17 mouse cellular contexts compared by ENCODE assay signal in genomic region chr8:125327006-125327405, GRCm38 (mm10).
DNase-seq lines count a peak whose midpoint lies in the region; ATAC-seq lines count a peak whose summit lies in the region.
"Had no signal": no experiment of that assay in that cellular context is flagged by ENCODE, and none has a peak within 500 bp of the region (broad histone marks: within the 10 kb centered on the region; RNA-seq: fewer than 3 reads in every experiment).

No protein-coding gene starts in this region.

- WGBS in heart, embryonic 13.5 days: 55% methylated on average over 6 of the region's 6 CpGs

- no peaks in the 10 kb centered on the region for H3K9me3 ChIP-seq in heart, embryonic 13.5 days
- H3K9me3 ChIP-seq: embryonic facial prominence, embryonic 12.5 days; hindbrain, embryonic 13.5 days; intestine, embryonic 15.5 days; limb, embryonic 15.5 days had no signal

- peak overlapping the region; percentile 93 for H3K27ac ChIP-seq in heart, embryonic 13.5 days (replicated peaks)
- H3K27ac ChIP-seq: embryonic facial prominence, embryonic 12.5 days; hindbrain, embryonic 13.5 days; intestine, embryonic 15.5 days; limb, embryonic 15.5 days had no signal

- H3K4me1 ChIP-seq in heart, embryonic 13.5 days: peaks cover 77% of the 10 kb centered on the region
- H3K4me1 ChIP-seq: intestine, embryonic 15.5 days had no signal

- no peaks in the 10 kb centered on the region for H3K27me3 ChIP-seq in heart, embryonic 13.5 days (replicated peaks)
- H3K27me3 ChIP-seq: intestine, embryonic 15.5 days; limb, embryonic 15.5 days had no signal

- H3K4me2 ChIP-seq in heart, embryonic 13.5 days: peak overlapping the region; percentile 56; the same call in 1 of the 2 replicates
- H3K4me2 ChIP-seq: embryonic facial prominence, embryonic 12.5 days; hindbrain, embryonic 13.5 days; intestine, embryonic 15.5 days; limb, embryonic 15.5 days had no signal

- no peaks in the 10 kb centered on the region for H3K36me3 ChIP-seq in heart, embryonic 13.5 days
- H3K36me3 ChIP-seq: embryonic facial prominence, embryonic 12.5 days; G1E; hindbrain, embryonic 13.5 days; intestine, embryonic 15.5 days; limb, embryonic 15.5 days had no signal

- H3K4me3 ChIP-seq in heart, embryonic 13.5 days: no peak overlapping the region
- H3K4me3 ChIP-seq: embryonic facial prominence, embryonic 12.5 days; hindbrain, embryonic 13.5 days; intestine, embryonic 15.5 days; limb, embryonic 15.5 days had no signal

- ATAC-seq in heart, embryonic 13.5 days (ENCODE audit: extremely low read depth, insufficient number of reproducible peaks, low FRiP score, low TSS enrichment): no peak
- ATAC-seq: intestine, embryonic 15.5 days; midbrain, embryonic 16.5 days had no signal

- intact Hi-C loops in left cerebral cortex, postnatal 4 days (cut with DNase I): no loop called here

- H3K9ac ChIP-seq in heart, embryonic 13.5 days: peak overlapping the region; percentile 59
- H3K9ac ChIP-seq: embryonic facial prominence, embryonic 12.5 days; hindbrain, embryonic 13.5 days; intestine, embryonic 15.5 days; limb, embryonic 15.5 days had no signal

- DNase-seq in heart, adult 18-20 months: peak; percentile 33 to 49
- DNase-seq in heart, postnatal 4 days: no peak
- DNase-seq in spleen, postnatal 36 days (ENCODE audit: low spot score in 2 of 2): peak; percentile 4 to 13
- no peak for DNase-seq in spleen, postnatal 10 days (ENCODE audit: low spot score in 2 of 2)
- no peak for DNase-seq in MN1 (ENCODE audit: low spot score)
- no peak for DNase-seq in left cerebral cortex, postnatal 4 days
- DNase-seq: cerebellum, adult 11 months; cerebellum, postnatal 36 days; gastrocnemius, postnatal 36 days; lung, adult 2 months had no signal

Comparison
In these comparisons a context has a peak if more than half of its experiments do, and no peak if none do; other contexts are left out.
1. DNase-seq: peak in heart, adult 18-20 months (2 of 2) and spleen, postnatal 36 days (2 of 2); none in heart, postnatal 4 days (single experiment), spleen, postnatal 10 days (0 of 2), MN1 (single experiment) and left cerebral cortex, postnatal 4 days (single experiment).